Mouse (Mus musculus) bone marrow, adult 2 months (tissue): Measurements from ENCODE around the gene Mmel1. TPM values are rescaled to one million over a fixed set of nuclear protein-coding genes. Genes with fewer than 3 reads are reported as not detected.

ENCODE experiments used
- H3K27ac ChIP-seq: fragments of 200-500 bp; 2 replicates; pipeline ENCODE4 v1.5.1; 2012; ENCODE audit warnings: low read depth, mild to moderate bottlenecking, control low read depth, inconsistent platforms, low read length; ENCODE audit not compliant: control insufficient read depth, poor library complexity, insufficient read depth
- H3K4me1 ChIP-seq: fragments of 200-500 bp; 2 replicates; pipeline ENCODE4 v1.6.1; 2011; ENCODE audit warnings: low read length; ENCODE audit not compliant: control insufficient read depth, insufficient read depth
- H3K4me3 ChIP-seq: fragments of 200-500 bp; replicated peaks from 2 replicates; pipeline ENCODE3; 2011; ENCODE audit warnings: mild to moderate bottlenecking, low read depth, low read length, control low read depth; ENCODE audit not compliant: control insufficient read depth
- CTCF ChIP-seq: fragments of 200-500 bp; IDR thresholded peaks from 2 replicates; pipeline ENCODE4 v1.5.1; 2011; ENCODE audit warnings: low read length, control low read depth; ENCODE audit not compliant: control insufficient read depth, insufficient read depth
- POLR2A ChIP-seq: fragments of 200-500 bp; IDR thresholded peaks from 2 replicates; pipeline ENCODE4 v1.6.1; 2011; ENCODE audit warnings: low read depth, mild to moderate bottlenecking, control low read depth, low read length, borderline replicate concordance; ENCODE audit not compliant: control insufficient read depth
- WGBS: fragments of 180-500 bp; shearing (Covaris S2); methylation state at CpG from one replicate; pipeline ENCODE4 v1.1.7; 2018; 5-methylcytosine and 5-hydroxymethylcytosine counted together
- polyA plus RNA-seq: library from polyadenylated mRNA; stranded (reverse); fragments of >200 nt; gene quantifications from 2 replicates; pipeline ENCODE4 v1.2.4, GENCODE M21; 2011; ENCODE audit warnings: low replicate concordance; ENCODE audit not compliant: missing spikeins, insufficient read depth, insufficient read length

Gene Mmel1
- polyA plus RNA-seq, 1 experiment, result 1.4 TPM

- Histone ChIP-seq H3K4me1 (peaks cover 16% of the 10 kb centered on the region), H3K4me3 (no peak overlapping the region), H3K27ac (peak overlapping the region; percentile 57)
- WGBS, result 45% methylated on average over 17 of the region's 17 CpGs
- TF ChIP-seq CTCF, result peak; percentile 88
- TF ChIP-seq POLR2A, result peak; percentile 20; the same call in 1 of the 2 replicates
Measured at GRCm38 (mm10) chr4:154907833-154908232, 38.4 kb downstream of the Mmel1 start.

DNA sequence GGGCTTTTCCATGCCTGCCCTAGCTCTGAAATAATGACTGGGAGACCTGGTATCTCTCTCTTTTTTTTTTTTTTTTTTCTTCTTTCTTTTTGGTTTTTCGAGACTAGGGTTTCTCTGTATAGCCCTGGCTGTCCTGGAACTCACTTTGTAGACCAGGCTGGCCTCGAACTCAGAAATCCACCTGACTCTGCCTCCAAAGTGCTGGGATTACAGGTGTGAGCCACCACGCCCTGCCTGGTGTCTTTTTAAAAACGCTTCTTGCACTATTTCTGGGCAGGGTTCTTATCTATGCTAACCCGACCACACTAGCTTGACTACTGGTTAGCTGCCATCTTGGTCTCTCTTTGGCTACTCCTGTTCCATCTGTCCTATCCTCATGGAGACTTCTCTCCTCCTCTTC is 39.1 kb downstream of the Mmel1 start:
- no peak overlapping the region for H3K4me3 ChIP-seq
- peaks cover 16% of the 10 kb centered on the region for H3K4me1 ChIP-seq
- no peak for TF ChIP-seq POLR2A
- TF ChIP-seq CTCF, result no peak
- WGBS, result 65% methylated on average over 5 of the region's 5 CpGs
- no peak overlapping the region for H3K27ac ChIP-seq

DNA sequence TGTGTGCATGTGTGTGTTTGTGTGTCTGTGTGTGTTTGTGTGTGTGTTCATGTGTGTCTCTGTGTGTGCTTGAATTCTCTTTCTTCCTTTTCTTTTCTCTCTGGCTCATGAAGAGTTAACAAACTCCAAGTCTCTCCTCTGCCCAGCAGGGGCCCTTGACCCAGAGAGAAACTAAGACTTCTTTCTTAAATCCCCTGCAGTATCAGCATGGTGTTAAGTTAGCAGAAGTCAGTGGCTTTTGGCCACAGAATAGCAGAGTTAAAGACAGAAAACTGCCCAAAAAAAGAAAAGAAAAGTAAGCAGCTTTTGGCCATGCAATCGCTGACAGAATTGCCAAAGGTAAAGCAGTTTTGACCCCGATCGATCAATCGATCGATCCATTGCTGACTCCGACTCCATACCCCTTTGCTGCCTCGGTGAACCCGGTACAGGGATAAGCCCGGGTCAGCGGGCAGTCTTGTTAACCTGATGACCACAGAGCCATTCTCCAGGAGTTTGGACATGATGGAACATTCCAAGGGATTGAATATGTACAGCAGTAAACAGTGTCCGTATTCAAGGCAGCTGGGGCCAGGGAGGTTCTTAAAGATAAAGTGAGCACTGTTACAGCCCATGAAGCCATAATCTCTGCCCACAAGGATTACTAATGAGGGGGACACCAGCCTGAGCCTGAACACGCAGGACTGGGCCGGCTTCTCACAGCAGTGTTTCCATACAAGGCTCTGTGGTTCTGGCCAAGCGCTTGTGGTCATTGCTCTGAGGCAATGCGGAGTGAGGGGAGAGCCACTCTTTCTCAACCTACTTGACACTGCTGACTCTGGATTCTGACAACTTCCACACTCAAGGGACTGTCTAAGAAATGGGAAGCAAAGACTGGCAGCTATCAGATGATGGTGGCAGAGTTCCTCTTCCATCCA is 41.5 kb downstream of the Mmel1 start:
- Histone ChIP-seq H3K4me1 (peaks cover 16% of the 10 kb centered on the region), H3K27ac (peak overlapping the region; percentile 80), H3K4me3 (no peak overlapping the region)
- TF ChIP-seq CTCF (no peak), POLR2A (0 out of 2 replicates have a peak, but pooled peaks have one; percentile 33)
- 48% methylated on average over 15 of the region's 15 CpGs for WGBS

DNA sequence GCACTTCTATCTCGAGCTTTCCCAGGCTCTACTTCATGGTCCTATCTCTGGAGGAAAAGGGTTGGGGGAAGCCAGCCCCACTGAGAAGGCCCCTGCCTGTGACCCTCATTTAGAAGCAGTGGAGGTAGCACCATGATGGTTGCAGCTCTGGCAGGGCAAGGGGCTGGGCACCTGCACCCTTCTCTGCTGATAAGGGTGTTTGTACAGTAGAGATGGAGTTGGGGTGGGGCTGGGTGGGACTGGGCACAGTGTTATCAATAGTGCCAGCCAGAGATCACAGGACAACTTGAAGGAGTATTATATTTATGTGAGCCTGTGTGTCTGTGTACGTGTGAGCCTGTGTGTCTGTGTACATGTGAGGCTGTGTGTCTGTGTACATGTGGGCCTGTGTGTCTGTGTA is 42.3 kb downstream of the Mmel1 start:
- no peak overlapping the region for H3K4me3 ChIP-seq
- no peak for TF ChIP-seq CTCF
- TF ChIP-seq POLR2A, result 0 out of 2 replicates have a peak, but pooled peaks have one; percentile 18
- H3K4me1 ChIP-seq, result peaks cover 19% of the 10 kb centered on the region
- peak overlapping the region; percentile 80 for H3K27ac ChIP-seq
- 40% methylated on average over 2 of the region's 2 CpGs for WGBS

DNA sequence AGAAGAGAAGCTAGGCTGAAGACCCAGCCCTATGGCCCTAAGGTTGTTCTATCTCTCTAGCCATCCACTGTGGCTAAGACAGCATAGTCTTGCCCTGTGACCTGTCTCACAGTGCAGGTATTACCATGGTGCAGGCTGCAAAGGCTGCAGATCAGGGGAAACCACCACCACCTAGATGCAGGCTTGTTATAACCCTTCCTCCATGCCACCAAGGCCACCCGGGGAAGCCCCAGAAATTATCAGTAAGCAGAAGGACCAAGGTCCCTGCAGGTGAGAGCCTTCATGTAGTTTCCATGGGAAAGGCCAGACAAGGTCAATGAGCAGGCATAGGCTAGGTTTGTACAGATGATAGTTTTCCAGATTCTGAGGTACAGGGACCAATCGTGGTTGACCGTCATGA is 44.5 kb downstream of the Mmel1 start:
- no peak for TF ChIP-seq POLR2A
- TF ChIP-seq CTCF, result no peak
- WGBS, result 85% methylated on average over 3 of the region's 3 CpGs
- Histone ChIP-seq H3K27ac (no peak overlapping the region; the same call in 1 of the 2 replicates), H3K4me3 (no peak overlapping the region), H3K4me1 (peaks cover 16% of the 10 kb centered on the region)

GRCm38 (mm10) chr4:154914252-154914651 is 44.9 kb downstream of the Mmel1 start:
- no peak for TF ChIP-seq POLR2A
- no peak for TF ChIP-seq CTCF
- Histone ChIP-seq H3K4me1 (peaks cover 16% of the 10 kb centered on the region), H3K4me3 (no peak overlapping the region), H3K27ac (no peak overlapping the region; the same call in 1 of the 2 replicates)
- 94% methylated on average over 4 of the region's 4 CpGs for WGBS

- WGBS, result 65% methylated on average over 3 of the region's 3 CpGs
- Histone ChIP-seq H3K4me3 (no peak overlapping the region), H3K27ac (peak overlapping the region; percentile 25; the same call in 1 of the 2 replicates), H3K4me1 (peaks cover 14% of the 10 kb centered on the region)
- no peak for TF ChIP-seq POLR2A
- TF ChIP-seq CTCF, result no peak
Measured at GRCm38 (mm10) chr4:154914707-154915106, 45.3 kb downstream of the Mmel1 start.

DNA sequence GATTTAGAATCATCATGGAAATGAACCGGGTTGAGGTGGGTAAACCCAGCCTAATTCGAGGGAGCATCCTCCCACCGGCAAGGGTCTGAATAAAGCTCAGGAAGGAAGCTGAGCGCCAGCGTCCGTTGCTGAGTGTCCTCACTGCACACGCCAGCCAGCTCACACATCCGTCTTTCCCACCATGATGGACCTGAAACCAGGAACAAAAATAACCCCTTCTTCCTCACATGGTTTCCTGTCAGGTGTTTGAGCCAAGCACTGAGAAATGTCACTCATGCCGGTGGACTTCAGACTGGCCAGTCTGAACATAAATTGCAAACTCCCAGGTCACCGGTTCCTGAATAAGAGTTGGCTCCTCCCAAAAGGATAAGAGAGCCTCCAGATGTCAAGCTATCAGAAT is 45.9 kb downstream of the Mmel1 start:
- Histone ChIP-seq H3K27ac (peak overlapping the region; percentile 32; the same call in 1 of the 2 replicates), H3K4me1 (peaks cover 14% of the 10 kb centered on the region), H3K4me3 (no peak overlapping the region)
- 17% methylated on average over 10 of the region's 10 CpGs for WGBS
- TF ChIP-seq CTCF, result no peak
- no peak for TF ChIP-seq POLR2A

GRCm38 (mm10) chr4:154916662-154917061 is 47.3 kb downstream of the Mmel1 start:
- peaks cover 11% of the 10 kb centered on the region for H3K4me1 ChIP-seq
- TF ChIP-seq CTCF, result no peak
- no peak for TF ChIP-seq POLR2A
- 53% methylated on average over 4 of the region's 4 CpGs for WGBS

More at GRCm38 (mm10) chr4:154916662-154917061, 47.3 kb downstream of the Mmel1 start:
- no peak overlapping the region for H3K4me3 ChIP-seq
- no peak overlapping the region for H3K27ac ChIP-seq
